Mouse (Mus musculus): Measurements from ENCODE around the gene Chaf1a.

DNA sequence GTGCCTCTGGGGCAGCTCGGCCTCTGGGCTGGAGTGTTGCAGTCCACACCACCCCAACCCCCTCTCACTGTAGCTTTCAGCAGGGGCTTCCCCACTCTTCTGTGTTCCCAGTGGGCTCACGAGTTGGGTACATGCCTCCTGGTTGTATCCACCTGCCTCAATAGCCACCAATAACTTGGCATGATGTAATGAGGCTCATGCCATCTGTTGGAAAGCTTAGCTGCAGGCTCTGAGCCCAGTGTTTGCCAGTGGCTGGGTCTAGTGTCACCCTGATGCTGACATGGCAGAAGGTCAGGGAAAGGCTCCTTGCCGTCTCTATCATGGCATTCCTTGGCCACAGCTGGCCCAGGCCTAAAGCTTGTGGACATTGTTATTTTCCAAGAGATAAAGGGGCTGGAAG is 60.6 kb downstream of the Chaf1a start:
- no peak for TF ChIP-seq CTCF (IDR thresholded peaks at IDR 0.05; ENCODE audit: control insufficient read depth, insufficient read depth, insufficient replicate concordance, low read depth, low read length)
- TF ChIP-seq POLR2A (IDR thresholded peaks at IDR 0.05; ENCODE audit: control insufficient read depth, low read depth, low read length): no peak

All from testis, adult 2 months (tissue).